Mouse (Mus musculus): ENCODE data around the gene Dner. TPM values are rescaled to one million over a fixed set of nuclear protein-coding genes. Genes with fewer than 3 reads are reported as not detected.
A peak's percentile ranks its signal among the peaks of the same experiment; 100 is the strongest.
"Not testable (repeated sequence)": the region's sequence is repeated elsewhere in the genome, so short reads cannot be mapped to it uniquely, and the experiment has no call there.

Gene Dner
- total RNA-seq, 1 experiment = 2.1 TPM

- H3K36me3 ChIP-seq (ENCODE audit: control insufficient read depth, insufficient read depth, low read length, poor library complexity, severe bottlenecking) = no peaks in the 10 kb centered on the region
- no peak overlapping the region for H3K27ac ChIP-seq (ENCODE audit: insufficient read depth, low read depth, low read length, poor library complexity, severe bottlenecking)
- TF ChIP-seq MAFK (IDR thresholded peaks at IDR 0.05; ENCODE audit: insufficient read depth, low read depth, low read length) (no peak), CHD2 (IDR thresholded peaks at IDR 0.05; ENCODE audit: low read depth, low read length) (no peak), ZNF384 (IDR thresholded peaks at IDR 0.05; ENCODE audit: low read depth, low read length) (no peak), HCFC1 (IDR thresholded peaks at IDR 0.05; ENCODE audit: borderline replicate concordance, insufficient read depth, low read length) (no peak), ZC3H11A (IDR thresholded peaks at IDR 0.05; ENCODE audit: borderline replicate concordance, low read depth, low read length) (no peak)
- H3K4me1 ChIP-seq (ENCODE audit: control insufficient read depth in 2 of 2, insufficient read depth in 2 of 2, low read length in 2 of 2, poor library complexity in 1 of 2) = no peaks in the 10 kb centered on the region; a peak in 1 of 4 replicates
- H3K9ac ChIP-seq (ENCODE audit: insufficient read depth, low read depth, low read length, poor library complexity, severe bottlenecking) = no peak overlapping the region
- H3K4me3 ChIP-seq (ENCODE audit: insufficient read depth in 1 of 2, low read depth in 1 of 2, low read length in 2 of 2, poor library complexity in 1 of 2, severe bottlenecking in 1 of 2) = no peak overlapping the region
- in situ Hi-C loops (cut with MboI; ENCODE audit: low sequenced_read_pairs in 2 of 2, unreplicated experiment in 2 of 2) = no loop called here
- DNase-seq (ENCODE audit: low read depth, low spot score) = no peak
- H3K9me3 ChIP-seq (ENCODE audit: control insufficient read depth, insufficient read depth, low read depth, low read length) = no peaks in the 10 kb centered on the region
These were observed 338.8 kb downstream of the Dner start for GRCm38 (mm10) chr1:84357216-84357615.

- in situ Hi-C loops (cut with MboI; ENCODE audit: low sequenced_read_pairs in 2 of 2, unreplicated experiment in 2 of 2) = no loop called here
- DNase-seq (ENCODE audit: low read depth, low spot score) = no peak
- no peak overlapping the region for H3K27ac ChIP-seq (ENCODE audit: insufficient read depth, low read depth, low read length, poor library complexity, severe bottlenecking)
- TF ChIP-seq HCFC1 (IDR thresholded peaks at IDR 0.05; ENCODE audit: borderline replicate concordance, insufficient read depth, low read length) = no peak
- H3K4me1 ChIP-seq (ENCODE audit: control insufficient read depth in 2 of 2, insufficient read depth in 2 of 2, low read length in 2 of 2, poor library complexity in 1 of 2) = no peaks in the 10 kb centered on the region
- no peaks in the 10 kb centered on the region for H3K36me3 ChIP-seq (ENCODE audit: control insufficient read depth, insufficient read depth, low read length, poor library complexity, severe bottlenecking)
- H3K4me3 ChIP-seq (ENCODE audit: insufficient read depth in 1 of 2, low read depth in 1 of 2, low read length in 2 of 2, poor library complexity in 1 of 2, severe bottlenecking in 1 of 2) = no peak overlapping the region
- H3K9ac ChIP-seq (ENCODE audit: insufficient read depth, low read depth, low read length, poor library complexity, severe bottlenecking) = no peak overlapping the region
- H3K9me3 ChIP-seq (ENCODE audit: control insufficient read depth, insufficient read depth, low read depth, low read length) = no peaks in the 10 kb centered on the region
These were observed 345.8 kb downstream of the Dner start for GRCm38 (mm10) chr1:84350262-84350661.

GRCm38 (mm10) chr1:84347796-84348476 is 348.1 kb downstream of the Dner start:
- Histone ChIP-seq H3K4me1 (ENCODE audit: control insufficient read depth in 2 of 2, insufficient read depth in 2 of 2, low read length in 2 of 2, poor library complexity in 1 of 2) (no peaks in the 10 kb centered on the region), H3K9me3 (ENCODE audit: control insufficient read depth, insufficient read depth, low read depth, low read length) (no peaks in the 10 kb centered on the region), H3K4me3 (ENCODE audit: insufficient read depth in 1 of 2, low read depth in 1 of 2, low read length in 2 of 2, poor library complexity in 1 of 2, severe bottlenecking in 1 of 2) (no peak overlapping the region), H3K36me3 (ENCODE audit: control insufficient read depth, insufficient read depth, low read length, poor library complexity, severe bottlenecking) (no peaks in the 10 kb centered on the region), H3K9ac (ENCODE audit: insufficient read depth, low read depth, low read length, poor library complexity, severe bottlenecking) (no peak overlapping the region), H3K27ac (ENCODE audit: insufficient read depth, low read depth, low read length, poor library complexity, severe bottlenecking) (no peak overlapping the region)
- in situ Hi-C loops (cut with MboI; ENCODE audit: low sequenced_read_pairs in 2 of 2, unreplicated experiment in 2 of 2) = no loop called here
- DNase-seq (ENCODE audit: low read depth, low spot score) = no peak
- TF ChIP-seq HCFC1 (IDR thresholded peaks at IDR 0.05; ENCODE audit: borderline replicate concordance, insufficient read depth, low read length) (no peak), CHD2 (IDR thresholded peaks at IDR 0.05; ENCODE audit: low read depth, low read length) (no peak), MAFK (IDR thresholded peaks at IDR 0.05; ENCODE audit: insufficient read depth, low read depth, low read length) (no peak), ZNF384 (IDR thresholded peaks at IDR 0.05; ENCODE audit: low read depth, low read length) (no peak), ZC3H11A (IDR thresholded peaks at IDR 0.05; ENCODE audit: borderline replicate concordance, low read depth, low read length) (no peak)

GRCm38 (mm10) chr1:84332797-84333196 is 363.2 kb downstream of the Dner start:
- H3K9me3 ChIP-seq (ENCODE audit: control insufficient read depth, insufficient read depth, low read depth, low read length); H3K4me3 ChIP-seq (ENCODE audit: insufficient read depth in 1 of 2, low read depth in 1 of 2, low read length in 2 of 2, poor library complexity in 1 of 2, severe bottlenecking in 1 of 2); H3K27ac ChIP-seq (ENCODE audit: insufficient read depth, low read depth, low read length, poor library complexity, severe bottlenecking); H3K36me3 ChIP-seq (ENCODE audit: control insufficient read depth, insufficient read depth, low read length, poor library complexity, severe bottlenecking); in situ Hi-C loops (cut with MboI; ENCODE audit: low sequenced_read_pairs in 2 of 2, unreplicated experiment in 2 of 2); H3K9ac ChIP-seq (ENCODE audit: insufficient read depth, low read depth, low read length, poor library complexity, severe bottlenecking); H3K4me1 ChIP-seq (ENCODE audit: control insufficient read depth in 2 of 2, insufficient read depth in 2 of 2, low read length in 2 of 2, poor library complexity in 1 of 2): not testable (repeated sequence)
- peak; percentile 61 for DNase-seq (ENCODE audit: low read depth, low spot score)

- in situ Hi-C loops (cut with MboI; ENCODE audit: low sequenced_read_pairs in 2 of 2, unreplicated experiment in 2 of 2); DNase-seq (ENCODE audit: low read depth, low spot score): not testable (repeated sequence)
These were observed 364.2 kb downstream of the Dner start for GRCm38 (mm10) chr1:84331861-84332260.

More at GRCm38 (mm10) chr1:84331861-84332260, 364.2 kb downstream of the Dner start:
- H3K27ac ChIP-seq (ENCODE audit: insufficient read depth, low read depth, low read length, poor library complexity, severe bottlenecking) = peak overlapping the region; percentile 89
- not testable (repeated sequence) for H3K36me3 ChIP-seq (ENCODE audit: control insufficient read depth, insufficient read depth, low read length, poor library complexity, severe bottlenecking); H3K9me3 ChIP-seq (ENCODE audit: control insufficient read depth, insufficient read depth, low read depth, low read length); H3K4me1 ChIP-seq (ENCODE audit: control insufficient read depth in 2 of 2, insufficient read depth in 2 of 2, low read length in 2 of 2, poor library complexity in 1 of 2)
- H3K4me3 ChIP-seq (ENCODE audit: insufficient read depth in 1 of 2, low read depth in 1 of 2, low read length in 2 of 2, poor library complexity in 1 of 2, severe bottlenecking in 1 of 2) = peak overlapping the region in 1 of 2 experiments; percentile 47; a peak in 1 of 4 replicates
- peak overlapping the region; percentile 35; the same call in 1 of the 2 replicates for H3K9ac ChIP-seq (ENCODE audit: insufficient read depth, low read depth, low read length, poor library complexity, severe bottlenecking)
- 0 out of 2 replicates have a peak, but pooled peaks have one; percentile 27 for TF ChIP-seq ZNF384 (IDR thresholded peaks at IDR 0.05; ENCODE audit: low read depth, low read length)

Data from ES-E14 (cell line).